Mouse (Mus musculus) hindbrain, postnatal 0 days (tissue): Measurements from ENCODE around the gene Lce6a. TPM values are rescaled to one million over a fixed set of nuclear protein-coding genes. Genes with fewer than 3 reads are reported as not detected.

Source experiments
- ATAC-seq: fragments of 200-750 bp; cut with Nextera tagmentation; 2 replicates; pipeline ENCODE4 v1.8.0; 2017; ENCODE audit warnings: mild to moderate bottlenecking, moderate TSS enrichment, moderate library complexity
- DNase-seq: peaks from one replicate; pipeline ENCODE4 v3.0.0-alpha.2; 2015; ENCODE audit warnings: low spot score
- H3K27ac ChIP-seq: fragments of 300-500 bp; sonication (generic); 2 replicates; pipeline ENCODE4 v1.5.1; 2014; ENCODE audit warnings: mild to moderate bottlenecking
- H3K27me3 ChIP-seq: fragments of 300-500 bp; sonication (generic); 2 replicates; pipeline ENCODE4 v1.6.1; 2014; ENCODE audit warnings: low read length, mixed read lengths; ENCODE audit not compliant: insufficient read depth
- H3K36me3 ChIP-seq: fragments of 300-500 bp; sonication (generic); 2 replicates; pipeline ENCODE4 v1.6.1; 2014; ENCODE audit warnings: low read length, mixed read lengths; ENCODE audit not compliant: insufficient read depth
- H3K4me1 ChIP-seq: fragments of 300-500 bp; sonication (generic); 2 replicates; pipeline ENCODE4 v1.6.1; 2014; ENCODE audit warnings: antibody characterized with exemption, low read length, mixed read lengths; ENCODE audit not compliant: insufficient read depth
- H3K4me2 ChIP-seq: fragments of 300-500 bp; sonication (generic); 2 replicates; pipeline ENCODE4 v1.6.1; 2014; ENCODE audit warnings: low read depth, mild to moderate bottlenecking, low read length, moderate library complexity, mixed read lengths
- H3K4me3 ChIP-seq: fragments of 300-500 bp; sonication (generic); 2 replicates; pipeline ENCODE4 v1.5.1; 2014; ENCODE audit warnings: low read length
- H3K9ac ChIP-seq: fragments of 300-500 bp; sonication (generic); replicated peaks from 2 replicates; pipeline ENCODE4 v1.6.1; 2014; ENCODE audit warnings: mild to moderate bottlenecking, low read length, moderate library complexity, mixed read lengths
- H3K9me3 ChIP-seq: fragments of 300-500 bp; sonication (generic); 2 replicates; pipeline ENCODE4 v1.6.1; 2016; ENCODE audit warnings: low read length, mixed read lengths
- CTCF ChIP-seq: IDR thresholded peaks from 2 replicates; pipeline ENCODE4 v1.5.1; 2016; ENCODE audit warnings: antibody characterized with exemption, control low read depth, low read depth
- WGBS: fragments of 180-500 bp; shearing (Covaris S2); extraction: QIAGEN DNeasy Blood & Tissue Kit; methylation state at CpG from one replicate; pipeline ENCODE4 v1.1.7; 2014; 5-methylcytosine and 5-hydroxymethylcytosine counted together
- polyA plus RNA-seq: library from polyadenylated mRNA; unstranded; fragments of >200 nt; fragmentation: Nextera tagmentation; extraction: Ambion mirVana; gene quantifications from 2 replicates; pipeline ENCODE4 v1.2.1, GENCODE M21; 2015
- total RNA-seq: library from RNA; depleted of rRNA; stranded (reverse); fragments of >200 nt; gene quantifications from 2 replicates; pipeline ENCODE4 v1.2.3, GENCODE M21; 2014; rRNA removed

Lce6a gene
- total RNA-seq (not detected in 2 replicates), polyA plus RNA-seq (not detected in 2 replicates)

DNA sequence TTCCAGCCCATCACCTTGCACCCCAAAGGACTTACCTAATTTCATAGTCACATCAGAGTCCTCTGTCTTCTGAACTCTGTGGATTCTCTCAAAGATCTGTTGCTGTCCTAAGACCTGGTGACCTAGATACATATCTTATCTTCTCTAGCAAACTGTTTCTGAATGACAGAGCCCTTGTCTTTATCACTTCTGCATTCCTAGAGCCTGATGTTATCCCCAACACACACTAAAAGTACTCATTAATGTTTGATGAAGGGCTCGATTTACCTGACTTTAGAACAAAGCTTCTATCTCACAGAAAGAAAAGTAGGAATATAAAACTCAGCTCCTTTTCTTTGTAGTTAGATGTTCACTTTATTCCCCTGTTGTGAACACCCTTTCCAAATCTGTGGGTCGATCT is at the start of gene Lce6a:
Gene Lce6a (minus strand): TSS at position 101 of the 400 bp plus-strand sequence.
- H3K9ac ChIP-seq, result no peak within 1 kb of the TSS
- no peaks in the 10 kb centered on the region for H3K27me3 ChIP-seq
- H3K27ac ChIP-seq, result no peak within 1 kb of the TSS
- TF ChIP-seq CTCF, result no peak
- no peaks in the 10 kb centered on the region for H3K9me3 ChIP-seq
- 90% methylated on average over 2 of the region's 2 CpGs for WGBS
- DNase-seq (no peak), ATAC-seq (no peak)
- H3K36me3 ChIP-seq, result no peaks in the 10 kb centered on the region
- H3K4me3 ChIP-seq, result no peak within 1 kb of the TSS
- no peak within 1 kb of the TSS for H3K4me2 ChIP-seq
- H3K4me1 ChIP-seq, result no peaks in the 10 kb centered on the region

GRCm38 (mm10) chr3:92670215-92670614 is 48.8 kb upstream of the Lce6a start, which contains the start of gene Lce1a2:
Lce1a2 (minus strand) TSS chr3:92670315.
- DNase-seq, result no peak
- no peak within 1 kb of the TSS for H3K9ac ChIP-seq
- no peak within 1 kb of the TSS for H3K4me3 ChIP-seq
- no peaks in the 10 kb centered on the region for H3K36me3 ChIP-seq
- no peaks in the 10 kb centered on the region for H3K4me1 ChIP-seq
- H3K9me3 ChIP-seq, result no peaks in the 10 kb centered on the region
- H3K27ac ChIP-seq, result no peak within 1 kb of the TSS
- H3K4me2 ChIP-seq, result no peak within 1 kb of the TSS
- H3K27me3 ChIP-seq, result no peaks in the 10 kb centered on the region
- TF ChIP-seq CTCF, result no peak
- ATAC-seq, result no peak

DNA sequence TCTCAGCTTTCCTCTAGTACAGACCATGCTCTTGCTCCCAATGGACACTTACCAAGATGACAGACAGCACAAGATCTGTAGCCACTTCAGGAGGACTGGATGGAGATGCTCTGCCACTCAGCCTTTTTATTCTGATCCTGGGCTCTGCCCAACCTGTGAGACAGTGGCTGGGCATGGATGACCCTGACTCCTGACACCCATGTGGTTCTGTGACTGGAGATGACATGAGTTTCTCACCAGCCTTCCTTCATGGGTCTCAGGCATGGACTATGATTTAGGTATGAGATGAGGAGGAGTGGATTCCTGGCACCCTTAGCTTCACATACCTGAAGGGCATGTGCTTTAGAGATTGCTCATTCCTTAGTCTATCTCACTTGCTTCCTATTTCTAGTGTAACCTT is 35.4 kb upstream of the Lce6a start, which contains the start of gene Lce1b:
Gene Lce1b (minus strand): TSS at position 101 of the 400 bp plus-strand sequence.
- H3K4me3 ChIP-seq, result no peak within 1 kb of the TSS
- H3K4me1 ChIP-seq, result no peaks in the 10 kb centered on the region
- no peaks in the 10 kb centered on the region for H3K9me3 ChIP-seq
- H3K36me3 ChIP-seq, result no peaks in the 10 kb centered on the region
- DNase-seq, result no peak
- no peak within 1 kb of the TSS for H3K4me2 ChIP-seq
- no peaks in the 10 kb centered on the region for H3K27me3 ChIP-seq
- no peak for TF ChIP-seq CTCF
- no peak within 1 kb of the TSS for H3K9ac ChIP-seq
- ATAC-seq, result no peak
- H3K27ac ChIP-seq, result no peak within 1 kb of the TSS

- H3K27me3 ChIP-seq, result no peaks in the 10 kb centered on the region
- no peak within 1 kb of the TSS for H3K4me3 ChIP-seq
- no peak for TF ChIP-seq CTCF
- H3K27ac ChIP-seq, result no peak within 1 kb of the TSS
- ATAC-seq (no peak), DNase-seq (no peak)
- no peaks in the 10 kb centered on the region for H3K36me3 ChIP-seq
- H3K4me2 ChIP-seq, result no peak within 1 kb of the TSS
- H3K4me1 ChIP-seq, result no peaks in the 10 kb centered on the region
- no peak within 1 kb of the TSS for H3K9ac ChIP-seq
- no peaks in the 10 kb centered on the region for H3K9me3 ChIP-seq
- WGBS, result 88% methylated on average over 1 of the region's 1 CpGs
Observed at GRCm38 (mm10) chr3:92648207-92648606, 26.7 kb upstream of the Lce6a start, which contains the start of gene Lce1a1. Lce1a1 (minus strand) TSS chr3:92648307.

DNA sequence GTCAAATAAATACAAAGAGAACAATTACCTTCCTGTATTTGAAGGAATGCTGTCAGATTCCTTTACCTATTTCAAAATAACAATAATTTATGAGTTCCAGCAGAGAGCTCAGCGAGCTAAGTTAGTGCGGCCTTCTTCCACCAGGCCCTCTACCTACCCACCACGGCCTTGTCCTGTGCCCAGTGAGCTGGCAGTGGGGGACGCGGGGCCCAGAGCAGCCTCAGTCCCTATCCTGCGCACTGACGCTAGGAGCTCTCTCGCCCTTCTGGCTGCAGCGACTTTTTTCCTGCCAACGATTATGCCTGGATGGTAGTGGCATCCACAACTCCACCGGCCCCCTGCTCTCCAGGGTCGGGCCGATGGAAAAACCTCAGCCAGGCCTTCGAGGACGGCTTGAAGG is 18.4 kb upstream of the Lce6a start:
- TF ChIP-seq CTCF, result no peak
- no peak overlapping the region for H3K9ac ChIP-seq
- no peaks in the 10 kb centered on the region for H3K4me1 ChIP-seq
- H3K27ac ChIP-seq, result no peak overlapping the region
- H3K4me3 ChIP-seq, result no peak overlapping the region
- H3K9me3 ChIP-seq, result no peaks in the 10 kb centered on the region
- ATAC-seq (no peak), DNase-seq (no peak)
- no peaks in the 10 kb centered on the region for H3K27me3 ChIP-seq
- 90% methylated on average over 15 of the region's 15 CpGs for WGBS
- H3K4me2 ChIP-seq, result no peak overlapping the region
- H3K36me3 ChIP-seq, result no peaks in the 10 kb centered on the region

GRCm38 (mm10) chr3:92638653-92638991 is 17.2 kb upstream of the Lce6a start:
- H3K4me1 ChIP-seq, result no peaks in the 10 kb centered on the region
- H3K9me3 ChIP-seq, result no peaks in the 10 kb centered on the region
- no peak for TF ChIP-seq CTCF
- DNase-seq (no peak), ATAC-seq (no peak)
- no peak overlapping the region for H3K4me2 ChIP-seq
- no peaks in the 10 kb centered on the region for H3K36me3 ChIP-seq
- no peak overlapping the region for H3K9ac ChIP-seq
- H3K27me3 ChIP-seq, result no peaks in the 10 kb centered on the region
- H3K4me3 ChIP-seq, result no peak overlapping the region
- WGBS, result 67% methylated on average over 3 of the region's 3 CpGs
- no peak overlapping the region for H3K27ac ChIP-seq

DNA sequence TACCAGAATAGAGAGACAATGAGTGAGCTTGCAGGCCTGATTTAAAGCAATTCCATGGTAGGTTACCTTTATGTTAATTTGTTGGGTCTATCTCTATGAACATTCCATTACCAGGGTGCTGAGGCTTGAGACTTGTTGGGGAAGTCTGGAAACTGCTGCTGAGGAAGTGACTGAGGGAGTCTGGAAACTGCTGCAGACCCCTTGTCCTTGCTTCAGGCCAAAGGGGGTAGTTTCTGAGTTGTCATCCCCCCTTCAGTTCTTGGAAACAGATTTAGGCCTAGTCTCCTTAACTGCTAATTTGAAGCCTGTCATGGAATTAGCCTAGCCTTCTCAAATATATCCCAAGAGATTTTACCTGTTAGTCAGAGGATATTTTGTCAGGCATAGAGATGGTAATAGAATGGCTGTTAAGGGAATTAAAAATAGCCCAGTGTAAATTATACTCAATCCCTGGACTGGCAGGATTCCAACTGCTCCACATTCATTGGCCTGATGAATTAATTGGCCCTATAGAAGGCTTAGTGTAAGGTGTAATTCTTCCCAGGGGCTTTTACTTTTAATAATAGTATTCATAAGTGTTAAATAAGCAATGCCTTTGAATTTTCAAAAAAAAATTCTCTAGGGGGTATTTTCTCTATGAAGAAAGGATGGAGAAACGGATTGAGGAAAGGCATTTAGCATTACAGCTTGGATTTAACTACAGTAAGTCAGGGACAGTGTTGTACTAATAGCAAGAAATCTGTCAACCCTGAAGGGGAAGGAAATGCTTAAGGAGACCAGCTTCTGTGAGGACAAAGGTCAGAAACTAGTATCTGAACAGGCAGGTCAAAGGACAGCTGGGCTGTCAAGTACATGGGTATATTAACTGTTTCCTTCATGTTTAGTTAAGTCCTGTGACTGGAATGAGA is 16.5 kb upstream of the Lce6a start:
- DNase-seq (peak; percentile 42), ATAC-seq (no peak)
- TF ChIP-seq CTCF, result no peak
- Histone ChIP-seq H3K4me1 (no peaks in the 10 kb centered on the region), H3K4me3 (no peak overlapping the region), H3K36me3 (no peaks in the 10 kb centered on the region), H3K4me2 (no peak overlapping the region), H3K9me3 (no peaks in the 10 kb centered on the region), H3K27me3 (no peaks in the 10 kb centered on the region), H3K27ac (no peak overlapping the region), H3K9ac (no peak overlapping the region)
- 28% methylated on average over 1 of the region's 1 CpGs for WGBS
